Mouse (Mus musculus) midbrain, embryonic 10.5 days (tissue): ENCODE data around the gene Atp6v0a1. TPM values are rescaled to one million over a fixed set of nuclear protein-coding genes. Genes with fewer than 3 reads are reported as not detected.
"Not testable (repeated sequence)": the region's sequence is repeated elsewhere in the genome, so short reads cannot be mapped to it uniquely, and the experiment has no call there.

Experiments used
- DNase-seq: peaks from one replicate; pipeline ENCODE4 v3.0.0-alpha.2; 2017; ENCODE audit warnings: low spot score
- H3K27ac ChIP-seq: fragments of 300-500 bp; sonication (generic); replicated peaks from 2 replicates; pipeline ENCODE4 v1.5.1; 2016; ENCODE audit warnings: mild to moderate bottlenecking
- H3K27me3 ChIP-seq: fragments of 300-500 bp; sonication (generic); 2 replicates; pipeline ENCODE4 v1.6.1; 2016; ENCODE audit warnings: low read depth, mild to moderate bottlenecking; ENCODE audit not compliant: poor library complexity, severe bottlenecking
- H3K36me3 ChIP-seq: fragments of 300-500 bp; sonication (generic); 2 replicates; pipeline ENCODE4 v1.6.1; 2016; ENCODE audit warnings: mild to moderate bottlenecking, moderate library complexity
- H3K4me1 ChIP-seq: fragments of 300-500 bp; sonication (generic); 2 replicates; pipeline ENCODE4 v1.6.1; 2016
- H3K4me3 ChIP-seq: fragments of 300-500 bp; sonication (generic); 2 replicates; pipeline ENCODE4 v1.5.1; 2016; ENCODE audit warnings: mild to moderate bottlenecking, moderate library complexity
- H3K9me3 ChIP-seq: fragments of 300-500 bp; sonication (generic); replicated peaks from 2 replicates; pipeline ENCODE4 v1.6.1; 2016; ENCODE audit warnings: mild to moderate bottlenecking
- WGBS: fragments of 180-500 bp; shearing (Covaris S2); methylation state at CpG from one replicate; pipeline ENCODE4 v1.1.7; 2016; 5-methylcytosine and 5-hydroxymethylcytosine counted together
- polyA plus RNA-seq: library from polyadenylated mRNA; unstranded; fragments of >200 nt; fragmentation: Nextera tagmentation; extraction: Ambion mirVana; gene quantifications from 2 replicates; pipeline ENCODE4 v1.2.1, GENCODE M21; 2016

Gene Atp6v0a1
- polyA plus RNA-seq, 1 experiment from 2014 or later: 33.9 TPM

DNA sequence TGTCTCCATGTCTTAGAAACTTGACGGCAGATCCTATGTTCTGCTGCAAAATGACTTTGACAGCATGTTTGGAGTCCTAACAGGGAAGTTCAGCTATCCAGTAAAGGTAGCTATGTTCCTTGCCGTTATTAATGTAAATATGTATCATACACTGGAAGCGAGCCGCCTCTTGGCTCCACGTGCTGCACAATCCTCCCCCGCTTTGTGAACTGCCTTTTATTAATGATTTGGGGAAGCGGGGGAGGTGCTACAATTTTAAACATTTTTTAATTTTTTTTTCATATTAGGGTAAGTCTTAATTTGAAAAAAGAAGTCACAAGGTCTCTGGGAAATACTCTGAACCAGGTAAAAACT is 25.5 kb upstream of the Atp6v0a1 start:
- Histone ChIP-seq H3K36me3 (no peaks in the 10 kb centered on the region), H3K4me1 (peaks cover 8% of the 10 kb centered on the region), H3K27ac (no peak overlapping the region), H3K9me3 (no peaks in the 10 kb centered on the region), H3K27me3 (peaks cover 26% of the 10 kb centered on the region), H3K4me3 (peak overlapping the region; percentile 45; the same call in 1 of the 2 replicates)
- WGBS: 76% methylated on average over 7 of the region's 7 CpGs
- DNase-seq: no peak

GRCm38 (mm10) chr11:100985607-100986006 is 23.6 kb upstream of the Atp6v0a1 start:
- no peaks in the 10 kb centered on the region for H3K36me3 ChIP-seq
- peaks cover 8% of the 10 kb centered on the region for H3K4me1 ChIP-seq
- peaks cover 22% of the 10 kb centered on the region for H3K27me3 ChIP-seq
- no peak overlapping the region for H3K4me3 ChIP-seq
- no peaks in the 10 kb centered on the region for H3K9me3 ChIP-seq
- DNase-seq: no peak
- 61% methylated on average over 3 of the region's 3 CpGs for WGBS
- no peak overlapping the region for H3K27ac ChIP-seq

DNA sequence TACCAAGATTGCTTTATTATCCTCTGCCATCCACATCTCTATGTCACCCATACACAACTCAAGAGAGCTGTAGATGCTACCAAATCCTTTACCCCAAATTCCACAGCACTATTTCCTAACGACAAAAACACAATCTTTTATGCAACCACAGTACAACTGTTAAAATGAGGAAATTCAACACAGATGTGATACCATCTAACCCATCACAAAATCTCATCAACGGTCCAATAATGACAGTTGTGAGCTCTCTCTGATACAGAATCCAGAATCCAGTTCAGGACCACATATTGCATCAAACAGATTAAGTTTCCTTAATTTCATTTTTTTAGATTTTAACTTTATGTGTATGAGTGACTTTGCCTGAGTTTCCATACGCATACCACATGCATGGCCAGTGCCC is 20.6 kb upstream of the Atp6v0a1 start:
- peaks cover under 1% of the 10 kb centered on the region; the same call in 1 of the 2 replicates for H3K4me1 ChIP-seq
- no peak overlapping the region for H3K4me3 ChIP-seq
- H3K9me3 ChIP-seq: no peaks in the 10 kb centered on the region
- DNase-seq: no peak
- H3K27me3 ChIP-seq: no peaks in the 10 kb centered on the region
- no peaks in the 10 kb centered on the region for H3K36me3 ChIP-seq
- 84% methylated on average over 3 of the region's 3 CpGs for WGBS
- H3K27ac ChIP-seq: no peak overlapping the region

DNA sequence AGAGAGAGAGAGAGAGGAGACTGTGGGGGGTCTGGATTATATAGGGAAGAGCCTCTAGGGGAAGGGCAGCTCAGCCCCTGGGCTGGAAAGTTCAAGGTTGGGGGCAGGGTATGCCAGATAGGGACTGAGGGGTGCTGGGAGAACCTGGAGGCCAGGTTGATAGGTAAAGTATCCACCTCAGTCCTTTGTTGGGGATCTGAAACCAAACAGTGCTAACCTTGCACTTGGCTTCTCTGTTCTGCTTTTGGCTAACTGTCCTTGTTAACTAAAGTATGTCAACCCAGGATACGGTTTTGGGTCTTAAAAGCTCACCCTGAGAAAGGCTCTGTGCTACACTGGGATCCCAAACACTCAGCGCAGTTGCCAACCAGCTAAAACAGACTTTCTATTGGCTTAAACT is 19.6 kb upstream of the Atp6v0a1 start:
- no peaks in the 10 kb centered on the region for H3K36me3 ChIP-seq
- WGBS: 69% methylated on average over 2 of the region's 2 CpGs

DNA sequence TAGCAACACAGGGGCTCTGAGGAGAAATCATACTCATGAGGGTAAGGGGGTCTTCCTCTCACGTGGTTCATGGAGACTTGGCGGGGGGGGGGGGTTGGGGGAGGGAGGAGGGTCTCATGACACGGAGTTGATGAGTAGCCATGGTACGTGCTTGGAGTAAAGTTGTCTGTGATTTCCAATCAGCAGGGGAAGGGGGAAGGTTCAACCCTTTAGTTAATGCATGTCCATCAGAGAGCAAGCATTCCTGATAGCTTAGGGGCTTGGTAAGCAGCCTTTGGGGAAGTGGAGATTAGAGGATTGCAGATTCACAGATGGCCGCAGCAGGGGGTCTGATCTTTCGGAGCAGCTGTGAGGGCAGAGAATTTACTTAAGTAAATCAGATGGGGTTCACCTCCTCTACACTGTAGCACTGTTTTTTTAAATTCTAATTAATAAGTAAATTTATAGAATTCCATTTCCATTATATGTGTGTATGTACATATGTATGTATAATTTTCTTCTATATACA is 18.2 kb upstream of the Atp6v0a1 start:
- Histone ChIP-seq H3K4me3 (no peak overlapping the region), H3K27me3 (no peaks in the 10 kb centered on the region), H3K9me3 (no peaks in the 10 kb centered on the region), H3K27ac (no peak overlapping the region), H3K4me1 (no peaks in the 10 kb centered on the region), H3K36me3 (no peaks in the 10 kb centered on the region)
- peak; percentile 40 for DNase-seq
- 27% methylated on average over 6 of the region's 6 CpGs for WGBS

More for the DNA sequence above, 19.6 kb upstream of the Atp6v0a1 start:
- H3K27ac ChIP-seq: no peak overlapping the region
- H3K4me3 ChIP-seq: no peak overlapping the region
- no peak for DNase-seq
- no peaks in the 10 kb centered on the region for H3K9me3 ChIP-seq
- H3K27me3 ChIP-seq: no peaks in the 10 kb centered on the region
- no peaks in the 10 kb centered on the region for H3K4me1 ChIP-seq

DNA sequence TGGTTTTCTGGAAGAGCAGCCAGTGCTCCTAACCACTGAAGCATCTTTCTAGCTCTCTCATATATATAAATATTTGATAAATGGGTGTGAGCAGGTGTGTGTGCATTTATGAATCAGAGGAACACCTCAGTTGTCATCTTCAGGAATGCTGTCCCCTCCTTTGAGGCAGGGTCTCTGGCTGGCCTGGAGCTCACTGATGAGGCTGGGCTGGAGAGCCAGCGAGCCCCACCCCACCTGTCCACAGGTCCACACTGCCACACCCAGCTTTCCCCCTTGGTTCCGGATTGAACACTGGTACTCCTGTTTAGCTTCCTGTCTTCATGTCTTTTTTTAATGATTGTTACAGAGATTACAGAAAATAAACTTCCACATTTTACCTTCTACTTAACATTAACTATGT is 15.8 kb upstream of the Atp6v0a1 start:
- Histone ChIP-seq H3K27me3 (no peaks in the 10 kb centered on the region), H3K36me3 (no peaks in the 10 kb centered on the region), H3K4me1 (no peaks in the 10 kb centered on the region), H3K9me3 (no peaks in the 10 kb centered on the region), H3K4me3 (no peak overlapping the region), H3K27ac (no peak overlapping the region)
- 78% methylated on average over 2 of the region's 2 CpGs for WGBS
- DNase-seq: no peak

DNA sequence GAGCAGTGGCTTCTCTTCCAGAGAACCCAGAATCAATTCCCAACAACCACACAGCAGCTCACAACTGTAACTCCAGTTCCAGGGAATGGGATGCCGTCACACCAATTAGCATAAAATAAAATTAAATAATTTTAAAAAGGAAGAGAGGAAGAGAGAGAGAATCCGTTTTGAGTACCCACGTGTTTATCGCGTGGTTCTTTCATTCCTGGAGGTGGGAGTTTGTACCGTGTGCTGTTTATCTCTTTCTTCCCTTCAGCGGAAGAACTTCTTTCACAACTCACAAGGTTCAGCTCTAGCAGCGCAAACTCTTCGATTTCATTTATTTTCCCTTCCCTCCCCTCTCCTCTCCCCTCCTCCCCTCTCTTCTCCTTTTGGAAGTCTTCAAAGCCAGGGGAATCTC is 15.0 kb upstream of the Atp6v0a1 start:
- DNase-seq: no peak
- Histone ChIP-seq H3K27me3 (no peaks in the 10 kb centered on the region), H3K36me3 (no peaks in the 10 kb centered on the region), H3K27ac (no peak overlapping the region), H3K4me1 (no peaks in the 10 kb centered on the region), H3K9me3 (no peaks in the 10 kb centered on the region), H3K4me3 (no peak overlapping the region)
- 75% methylated on average over 9 of the region's 9 CpGs for WGBS

GRCm38 (mm10) chr11:100994655-100995054 is 14.6 kb upstream of the Atp6v0a1 start:
- no peaks in the 10 kb centered on the region for H3K27me3 ChIP-seq
- no peaks in the 10 kb centered on the region for H3K9me3 ChIP-seq
- 80% methylated on average over 5 of the region's 5 CpGs for WGBS
- H3K4me3 ChIP-seq: no peak overlapping the region
- H3K4me1 ChIP-seq: no peaks in the 10 kb centered on the region
- no peak for DNase-seq
- H3K36me3 ChIP-seq: no peaks in the 10 kb centered on the region
- no peak overlapping the region for H3K27ac ChIP-seq

DNA sequence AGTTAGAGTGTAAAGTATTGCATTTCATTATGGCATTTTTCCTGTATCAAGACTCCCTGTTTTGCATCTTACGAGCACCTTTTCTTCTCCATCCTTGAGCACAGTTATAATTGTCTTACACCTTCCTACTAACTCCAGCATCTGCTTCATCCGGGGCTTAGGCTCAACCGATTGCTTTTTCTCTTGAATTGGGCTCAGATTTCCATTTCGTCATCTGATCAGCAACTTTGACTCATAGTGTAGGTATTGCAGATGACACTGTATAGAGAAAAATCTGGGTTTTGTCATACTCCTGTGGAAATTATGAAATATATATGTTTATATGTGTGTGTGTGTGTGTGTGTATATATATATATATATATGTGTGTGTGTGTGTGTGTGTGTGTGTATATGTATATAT is 12.8 kb upstream of the Atp6v0a1 start:
- WGBS: 92% methylated on average over 4 of the region's 4 CpGs
- Histone ChIP-seq H3K36me3 (no peaks in the 10 kb centered on the region), H3K4me3 (no peak overlapping the region), H3K9me3 (no peaks in the 10 kb centered on the region), H3K4me1 (no peaks in the 10 kb centered on the region), H3K27ac (no peak overlapping the region), H3K27me3 (peaks cover 10% of the 10 kb centered on the region)
- DNase-seq: no peak

DNA sequence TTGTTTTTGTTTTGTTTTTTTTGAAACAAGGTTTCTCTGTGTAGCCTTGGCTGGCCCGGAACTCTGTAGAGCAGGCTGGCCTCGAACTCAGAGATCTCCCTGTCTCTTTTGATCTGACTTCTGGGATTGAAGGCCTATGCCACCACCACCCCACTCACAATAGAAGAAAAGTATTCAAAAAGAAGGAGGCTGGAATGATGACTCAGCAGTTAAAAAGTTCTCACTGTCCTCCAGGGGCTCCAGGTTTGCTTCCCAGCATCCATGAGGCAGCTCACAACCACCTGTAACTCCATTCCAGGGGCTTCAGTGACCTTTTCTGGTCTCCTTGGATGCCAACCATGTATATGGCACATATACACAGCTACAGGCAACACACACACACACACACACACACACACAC is 10.4 kb upstream of the Atp6v0a1 start:
- no peak overlapping the region for H3K27ac ChIP-seq
- 86% methylated on average over 2 of the region's 2 CpGs for WGBS
- H3K9me3 ChIP-seq: no peaks in the 10 kb centered on the region
- H3K27me3 ChIP-seq: peaks cover 10% of the 10 kb centered on the region
- H3K4me3 ChIP-seq: no peak overlapping the region
- DNase-seq: no peak
- no peaks in the 10 kb centered on the region for H3K4me1 ChIP-seq
- H3K36me3 ChIP-seq: no peaks in the 10 kb centered on the region

GRCm38 (mm10) chr11:100999254-100999653 is 10.0 kb upstream of the Atp6v0a1 start:
- Histone ChIP-seq H3K9me3 (no peaks in the 10 kb centered on the region), H3K36me3 (no peaks in the 10 kb centered on the region), H3K4me3 (no peak overlapping the region), H3K4me1 (no peaks in the 10 kb centered on the region), H3K27me3 (peaks cover 10% of the 10 kb centered on the region), H3K27ac (no peak overlapping the region)
- WGBS: 55% methylated on average over 3 of the region's 3 CpGs
- no peak for DNase-seq

GRCm38 (mm10) chr11:101001875-101002552 is 7.2 kb upstream of the Atp6v0a1 start:
- not testable (repeated sequence) for H3K4me3 ChIP-seq, H3K36me3 ChIP-seq, H3K9me3 ChIP-seq, H3K4me1 ChIP-seq, DNase-seq, H3K27ac ChIP-seq
- 73% methylated on average over 6 of the region's 6 CpGs for WGBS
- H3K27me3 ChIP-seq: peaks cover 10% of the 10 kb centered on the region

DNA sequence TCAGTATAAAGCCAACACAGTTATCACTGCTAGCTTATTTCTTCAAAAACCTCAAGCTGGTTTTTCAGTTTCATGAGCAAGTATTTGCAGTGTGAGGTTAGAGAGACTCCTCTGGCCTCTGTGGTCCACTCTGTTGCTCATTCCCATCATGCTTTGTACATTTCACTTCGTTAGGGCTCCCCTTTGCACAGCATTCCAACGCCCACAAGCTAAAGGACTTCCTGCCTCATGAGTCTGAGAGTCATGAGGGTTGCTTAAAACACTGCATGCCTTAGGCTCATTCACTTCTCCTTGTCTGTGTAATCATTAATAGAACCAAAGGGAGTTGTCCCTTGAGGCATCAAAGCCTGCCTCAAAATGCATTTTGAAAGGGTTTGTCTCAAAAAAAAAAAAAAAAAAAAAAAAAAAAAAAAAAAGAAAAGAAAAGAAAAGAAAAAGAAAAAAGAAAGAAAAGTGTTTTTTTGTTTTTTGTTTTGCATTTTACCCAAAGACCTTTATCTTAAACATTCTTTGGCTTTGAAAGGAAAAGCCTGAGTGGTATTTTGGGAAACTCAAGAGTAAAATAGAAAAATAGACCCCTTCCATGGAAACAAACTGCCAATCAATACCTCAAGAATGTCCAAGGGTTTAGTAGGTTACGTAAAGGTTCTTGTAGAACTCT is 6.1 kb upstream of the Atp6v0a1 start:
- H3K4me3 ChIP-seq: no peak overlapping the region
- H3K27ac ChIP-seq: no peak overlapping the region
- DNase-seq: no peak
- H3K9me3 ChIP-seq: no peaks in the 10 kb centered on the region
- WGBS: 60% methylated on average over 3 of the region's 3 CpGs
- no peaks in the 10 kb centered on the region for H3K4me1 ChIP-seq
- peaks cover 10% of the 10 kb centered on the region for H3K27me3 ChIP-seq
- H3K36me3 ChIP-seq: no peaks in the 10 kb centered on the region
